Mouse (Mus musculus) lung, embryonic 14.5 days (tissue): ENCODE data around the gene Hyal1. TPM values are rescaled to one million over a fixed set of nuclear protein-coding genes. Genes with fewer than 3 reads are reported as not detected.

Source experiments
- ATAC-seq: fragments of 200-750 bp; cut with Nextera tagmentation; 2 replicates; pipeline ENCODE4 v1.8.0; 2017; ENCODE audit warnings: mild to moderate bottlenecking, moderate TSS enrichment, moderate library complexity; ENCODE audit not compliant: insufficient read depth
- DNase-seq: peaks from one replicate; pipeline ENCODE4 v3.0.0-alpha.2; 2015
- H3K27ac ChIP-seq: fragments of 300-500 bp; sonication (generic); 2 replicates; pipeline ENCODE4 v1.5.1; 2014; ENCODE audit warnings: low read depth, mild to moderate bottlenecking, moderate library complexity
- H3K27me3 ChIP-seq: fragments of 300-500 bp; sonication (generic); 2 replicates; pipeline ENCODE4 v1.6.1; 2014; ENCODE audit warnings: low read length, control low read depth; ENCODE audit not compliant: insufficient read depth
- H3K36me3 ChIP-seq: fragments of 300-500 bp; sonication (generic); 2 replicates; pipeline ENCODE4 v1.6.1; 2014; ENCODE audit warnings: control low read depth; ENCODE audit not compliant: insufficient read depth
- H3K4me1 ChIP-seq: fragments of 300-500 bp; sonication (generic); 2 replicates; pipeline ENCODE4 v1.6.1; 2014; ENCODE audit warnings: antibody characterized with exemption, control low read depth; ENCODE audit not compliant: insufficient read depth
- H3K4me2 ChIP-seq: fragments of 300-500 bp; sonication (generic); 2 replicates; pipeline ENCODE4 v1.6.1; 2014; ENCODE audit warnings: mild to moderate bottlenecking
- H3K4me3 ChIP-seq: fragments of 300-500 bp; sonication (generic); 2 replicates; pipeline ENCODE4 v1.5.1; 2014; ENCODE audit warnings: low read depth, low read length
- H3K9ac ChIP-seq: fragments of 300-500 bp; sonication (generic); 2 replicates; pipeline ENCODE4 v1.6.1; 2014
- H3K9me3 ChIP-seq: fragments of 300-500 bp; sonication (generic); 2 replicates; pipeline ENCODE4 v1.6.1; 2016; ENCODE audit warnings: low read depth, low read length, control low read depth
- CTCF ChIP-seq: IDR thresholded peaks from 2 replicates; pipeline ENCODE4 v1.5.1; 2016; ENCODE audit warnings: antibody characterized with exemption, low read depth
- WGBS: fragments of 180-500 bp; shearing (Covaris S2); extraction: QIAGEN DNeasy Blood & Tissue Kit; methylation state at CpG from one replicate; pipeline ENCODE4 v1.1.7; 2014; 5-methylcytosine and 5-hydroxymethylcytosine counted together
- polyA plus RNA-seq: library from polyadenylated mRNA; unstranded; fragments of >200 nt; fragmentation: Nextera tagmentation; extraction: Ambion mirVana; gene quantifications from 2 replicates; pipeline ENCODE4 v1.2.1, GENCODE M21; 2014

The Hyal1 gene
- polyA plus RNA-seq, 1 experiment from 2014 or later = 5.9 TPM

DNA sequence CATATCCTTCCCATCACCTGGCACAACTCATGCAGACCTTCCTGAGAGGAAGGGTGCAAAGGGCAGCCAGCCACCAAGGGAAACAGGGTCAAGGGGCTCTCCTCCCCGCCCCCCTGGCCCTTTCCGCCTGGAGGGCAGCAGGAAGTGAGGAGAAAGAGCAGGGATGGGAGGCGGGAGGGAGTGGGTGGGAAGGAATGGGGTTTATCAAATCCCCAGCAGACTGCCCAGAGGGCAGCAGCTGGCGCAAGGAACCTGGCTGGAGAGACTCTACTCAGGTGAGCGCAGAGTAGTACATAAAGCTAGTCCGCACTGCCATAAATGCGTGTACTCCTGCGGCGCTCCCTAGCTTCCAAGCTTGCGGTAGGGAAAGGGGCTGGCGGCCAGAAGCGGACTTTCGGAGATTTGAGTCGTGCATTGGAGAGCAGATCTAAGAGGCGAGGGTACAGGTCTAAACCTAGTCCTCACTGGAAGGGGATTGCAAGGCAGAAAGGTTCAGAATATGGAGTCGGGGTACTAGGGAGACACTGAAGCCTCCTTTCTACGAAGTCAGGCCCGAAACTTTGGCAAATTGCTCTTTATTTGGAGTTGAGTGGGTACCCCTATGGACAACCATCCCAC is 8.9 kb upstream of the Hyal1 start, which contains the start of gene Hyal2:
Gene Hyal2, plus strand, starts transcription at position 244 of the 618 bp plus-strand sequence.
- H3K9ac ChIP-seq = peak within 1 kb of the TSS; percentile 89
- H3K9me3 ChIP-seq = no peaks in the 10 kb centered on the region
- no peak; the same call in 1 of the 2 replicates for ATAC-seq
- peak within 1 kb of the TSS; percentile 84 for H3K4me3 ChIP-seq
- H3K36me3 ChIP-seq = peaks cover 42% of the 10 kb centered on the region
- H3K27ac ChIP-seq = peak within 1 kb of the TSS; percentile 92
- DNase-seq = no peak
- peak within 1 kb of the TSS; percentile 65 for H3K4me2 ChIP-seq
- no peak for TF ChIP-seq CTCF
- no peaks in the 10 kb centered on the region for H3K27me3 ChIP-seq
- WGBS = 7% methylated on average over 18 of the region's 18 CpGs
- peaks cover 28% of the 10 kb centered on the region for H3K4me1 ChIP-seq

DNA sequence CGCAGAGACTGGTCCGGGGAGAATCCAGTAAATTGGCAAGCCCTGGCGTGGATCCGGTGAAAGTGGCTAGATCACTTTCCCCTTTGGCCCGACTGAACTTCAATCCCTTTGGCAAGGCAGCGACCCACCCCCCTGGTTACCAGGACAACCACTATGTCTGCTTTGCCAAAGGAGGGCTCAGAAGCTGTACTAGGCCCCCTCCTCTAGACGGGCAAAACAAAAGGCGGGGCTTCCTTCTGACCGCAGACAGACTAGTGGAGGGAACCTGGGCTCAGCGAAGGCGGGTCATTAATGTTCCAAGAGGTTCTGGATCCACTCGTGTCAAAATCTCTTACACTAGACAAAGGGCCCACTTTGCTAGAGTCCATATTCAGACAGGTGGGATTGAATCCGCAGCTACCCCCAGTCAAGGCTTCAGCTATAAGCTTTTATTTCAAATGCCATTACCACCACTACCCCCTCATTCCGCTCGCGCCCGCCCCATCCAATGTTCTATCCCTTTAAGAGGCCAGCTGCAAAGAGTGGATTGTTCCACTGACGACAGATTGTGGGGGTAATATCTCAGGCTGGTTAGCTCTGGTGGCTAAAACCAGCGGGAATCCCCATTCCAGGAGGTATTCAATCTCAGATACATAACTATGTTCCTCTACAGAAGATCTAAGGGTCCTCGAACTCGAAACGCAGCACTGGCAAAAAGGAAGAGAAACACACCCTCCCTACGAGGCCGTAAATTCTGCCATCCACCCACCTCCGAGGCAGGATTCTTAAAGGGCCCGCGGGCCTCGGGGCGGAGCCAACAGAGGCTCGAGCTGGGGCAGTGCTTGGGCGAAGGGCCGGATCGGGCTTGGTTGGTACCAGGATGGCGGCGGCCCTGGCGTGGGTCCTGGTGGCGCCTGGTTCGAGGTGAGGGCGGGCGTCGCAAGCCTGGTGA is 8.1 kb upstream of the Hyal1 start:
- peak overlapping the region; percentile 92 for H3K27ac ChIP-seq
- H3K9ac ChIP-seq = peak overlapping the region; percentile 89
- under 1% methylated on average over 41 of the region's 41 CpGs for WGBS
- ATAC-seq (peak; percentile 82), DNase-seq (peak; percentile 94)
- H3K4me3 ChIP-seq = peak overlapping the region; percentile 84
- H3K36me3 ChIP-seq = peaks cover 50% of the 10 kb centered on the region
- no peaks in the 10 kb centered on the region for H3K27me3 ChIP-seq
- no peak for TF ChIP-seq CTCF
- peaks cover 27% of the 10 kb centered on the region for H3K4me1 ChIP-seq
- H3K4me2 ChIP-seq = peak overlapping the region; percentile 65
- no peaks in the 10 kb centered on the region for H3K9me3 ChIP-seq

DNA sequence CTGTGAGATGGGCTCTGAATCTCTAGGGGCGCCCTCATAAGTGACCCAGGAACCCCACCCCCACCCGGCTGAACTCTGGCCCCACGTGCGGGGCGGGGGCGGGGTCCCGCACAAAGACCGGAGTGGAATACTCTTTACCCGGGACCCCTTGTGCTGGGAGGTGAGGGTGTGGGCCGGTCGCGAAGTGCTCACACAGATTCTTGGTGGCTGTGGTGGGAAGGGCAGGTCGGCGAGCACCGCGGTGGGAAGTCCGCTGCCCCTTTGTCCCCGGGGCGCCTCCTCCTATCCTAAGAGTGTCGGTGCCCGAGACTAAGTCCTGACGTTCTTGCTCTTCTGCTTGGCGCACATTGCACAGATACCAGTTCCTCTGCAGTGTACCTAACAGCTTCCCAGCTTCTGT is 7.5 kb upstream of the Hyal1 start:
- H3K27me3 ChIP-seq = no peaks in the 10 kb centered on the region
- peak overlapping the region; percentile 65 for H3K4me2 ChIP-seq
- H3K4me1 ChIP-seq = peaks cover 21% of the 10 kb centered on the region
- WGBS = under 1% methylated on average over 23 of the region's 23 CpGs
- DNase-seq (peak; percentile 55), ATAC-seq (peak; percentile 18)
- no peaks in the 10 kb centered on the region for H3K9me3 ChIP-seq
- peak overlapping the region; percentile 92 for H3K27ac ChIP-seq
- peaks cover 52% of the 10 kb centered on the region for H3K36me3 ChIP-seq
- H3K4me3 ChIP-seq = peak overlapping the region; percentile 84
- H3K9ac ChIP-seq = peak overlapping the region; percentile 89
- no peak for TF ChIP-seq CTCF

DNA sequence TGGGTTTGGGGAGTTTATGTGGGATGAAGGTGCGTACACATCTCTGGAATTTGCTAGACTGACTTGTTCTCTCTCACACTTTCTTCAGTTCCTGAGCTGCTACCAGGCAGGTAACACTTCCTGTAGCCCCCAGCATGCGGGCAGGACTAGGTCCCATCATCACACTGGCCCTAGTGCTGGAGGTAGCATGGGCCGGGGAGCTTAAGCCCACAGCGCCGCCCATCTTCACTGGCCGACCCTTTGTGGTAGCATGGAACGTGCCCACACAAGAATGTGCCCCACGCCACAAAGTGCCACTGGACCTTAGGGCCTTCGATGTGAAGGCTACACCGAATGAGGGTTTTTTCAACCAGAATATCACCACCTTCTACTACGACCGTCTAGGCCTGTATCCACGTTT is 6.7 kb upstream of the Hyal1 start:
- Histone ChIP-seq H3K27me3 (no peaks in the 10 kb centered on the region), H3K36me3 (peaks cover 49% of the 10 kb centered on the region), H3K4me3 (peak overlapping the region; percentile 84), H3K9ac (peak overlapping the region; percentile 89), H3K4me2 (peak overlapping the region; percentile 65), H3K4me1 (peaks cover 21% of the 10 kb centered on the region), H3K27ac (peak overlapping the region; percentile 92), H3K9me3 (no peaks in the 10 kb centered on the region)
- no peak for ATAC-seq
- WGBS = 24% methylated on average over 13 of the region's 13 CpGs
- no peak for DNase-seq
- peak; percentile 12; the same call in 1 of the 2 replicates for TF ChIP-seq CTCF

DNA sequence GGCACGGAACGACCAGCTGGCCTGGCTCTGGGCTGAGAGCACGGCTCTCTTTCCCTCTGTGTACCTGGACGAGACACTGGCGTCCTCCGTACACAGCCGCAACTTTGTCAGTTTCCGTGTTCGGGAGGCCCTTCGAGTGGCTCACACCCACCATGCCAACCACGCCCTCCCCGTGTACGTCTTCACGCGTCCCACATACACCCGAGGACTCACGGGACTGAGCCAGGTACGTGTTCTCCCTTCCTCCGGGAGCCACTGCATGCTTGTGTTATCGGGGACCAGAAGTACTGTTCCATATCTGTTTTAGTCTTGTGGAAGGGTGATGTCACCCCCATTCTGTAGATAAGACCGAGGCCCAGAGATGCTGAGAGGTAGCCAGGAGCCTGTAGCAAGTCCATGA is 5.9 kb upstream of the Hyal1 start:
- no peak for TF ChIP-seq CTCF
- H3K4me1 ChIP-seq = peaks cover 23% of the 10 kb centered on the region
- peaks cover 43% of the 10 kb centered on the region for H3K36me3 ChIP-seq
- WGBS = 84% methylated on average over 21 of the region's 21 CpGs
- peak overlapping the region; percentile 84 for H3K4me3 ChIP-seq
- DNase-seq (no peak), ATAC-seq (no peak)
- no peaks in the 10 kb centered on the region for H3K9me3 ChIP-seq
- peak overlapping the region; percentile 65 for H3K4me2 ChIP-seq
- no peaks in the 10 kb centered on the region for H3K27me3 ChIP-seq
- H3K27ac ChIP-seq = peak overlapping the region; percentile 92
- peak overlapping the region; percentile 89 for H3K9ac ChIP-seq

DNA sequence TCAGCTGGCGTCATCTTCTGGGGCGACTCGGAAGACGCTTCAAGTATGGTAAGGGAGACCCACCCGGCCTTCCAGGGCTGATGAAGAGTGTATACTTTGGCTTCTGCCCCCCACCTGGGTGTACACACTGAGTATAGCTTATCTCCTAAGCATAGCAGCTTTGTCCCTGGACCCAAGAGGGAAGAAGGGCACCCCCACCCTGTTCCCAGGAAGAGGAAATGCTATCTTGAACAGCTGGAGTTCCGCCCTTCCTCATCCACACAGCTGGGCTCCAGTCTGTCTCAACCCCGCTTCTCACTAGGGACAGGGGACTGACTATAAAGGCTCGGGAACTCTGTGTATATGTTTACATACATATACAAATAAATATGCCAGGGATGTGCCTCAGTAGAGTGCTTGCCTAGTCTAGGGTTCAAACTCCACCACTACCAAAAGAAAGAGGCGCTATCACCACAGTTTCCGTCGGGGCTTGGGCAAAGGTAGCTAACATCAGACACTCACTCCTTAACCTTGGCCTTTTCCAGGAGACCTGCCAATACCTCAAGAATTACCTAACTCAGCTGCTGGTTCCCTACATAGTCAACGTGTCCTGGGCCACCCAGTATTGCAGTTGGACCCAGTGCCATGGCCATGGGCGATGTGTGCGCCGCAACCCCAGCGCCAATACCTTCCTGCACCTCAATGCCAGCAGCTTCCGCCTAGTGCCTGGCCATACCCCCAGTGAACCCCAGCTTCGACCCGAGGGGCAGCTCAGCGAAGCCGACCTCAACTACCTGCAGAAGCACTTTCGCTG is 5.0 kb upstream of the Hyal1 start:
- TF ChIP-seq CTCF = no peak
- Histone ChIP-seq H3K36me3 (peaks cover 43% of the 10 kb centered on the region), H3K4me3 (peak overlapping the region; percentile 84; the same call in 1 of the 2 replicates), H3K4me1 (peaks cover 29% of the 10 kb centered on the region), H3K9ac (peak overlapping the region; percentile 89; the same call in 1 of the 2 replicates), H3K27me3 (no peaks in the 10 kb centered on the region), H3K27ac (peak overlapping the region; percentile 36; the same call in 1 of the 2 replicates), H3K4me2 (peak overlapping the region; percentile 65), H3K9me3 (no peaks in the 10 kb centered on the region)
- no peak for DNase-seq
- WGBS = 84% methylated on average over 22 of the region's 22 CpGs
- no peak for ATAC-seq
